Mouse (Mus musculus): Measurements from ENCODE around the gene Hoxd11. TPM values are rescaled to one million over a fixed set of nuclear protein-coding genes. Genes with fewer than 3 reads are reported as not detected.

The Hoxd11 gene
- polyA plus RNA-seq, 1 experiment from 2014 or later: 10.3 TPM

DNA sequence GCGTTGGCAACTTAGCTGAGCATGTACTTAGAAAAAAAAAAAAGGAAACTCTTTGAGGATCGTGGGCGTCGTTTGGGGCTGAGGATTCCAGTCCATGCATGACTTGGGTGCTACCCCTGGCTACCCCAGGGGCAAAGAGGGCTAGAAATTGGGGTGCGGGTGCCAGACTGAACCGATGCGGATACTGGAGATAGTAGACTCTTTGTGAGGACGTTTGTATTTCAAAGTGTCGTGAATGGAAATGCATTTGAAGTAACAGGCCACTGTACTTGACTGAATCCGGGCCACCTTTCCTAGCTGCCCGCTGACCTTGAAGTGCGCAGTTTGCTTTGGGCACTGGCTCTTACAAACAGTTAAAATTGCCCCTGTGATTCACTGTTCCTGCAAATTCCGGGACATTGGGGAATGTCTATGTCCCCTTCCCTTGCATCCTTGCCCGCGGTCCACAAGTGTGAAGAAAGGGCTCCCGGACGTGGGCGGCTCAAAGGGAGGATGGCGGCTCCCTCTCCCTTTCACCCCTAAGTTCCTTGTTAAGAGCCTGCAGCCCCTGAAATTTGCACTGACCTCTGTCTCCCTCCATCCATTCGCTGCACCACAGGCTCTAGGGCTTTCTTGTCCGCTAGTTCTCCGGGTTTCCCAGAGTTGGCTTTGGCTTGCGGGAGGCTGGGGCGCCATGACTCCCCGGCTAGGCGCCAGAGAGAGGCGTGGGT lies 7.8 kb downstream of the Hoxd11 start:
- Histone ChIP-seq H3K9ac (peak overlapping the region; percentile 34), H3K4me1 (peaks cover 24% of the 10 kb centered on the region), H3K27ac (peak overlapping the region; percentile 78), H3K4me3 (peak overlapping the region; percentile 42), H3K9me3 (no peaks in the 10 kb centered on the region), H3K36me3 (no peaks in the 10 kb centered on the region; the same call in 1 of the 2 replicates), H3K4me2 (peak overlapping the region; percentile 49), H3K27me3 (peaks cover 72% of the 10 kb centered on the region)
- ATAC-seq (ENCODE audit: insufficient number of reproducible peaks, low FRiP score, low TSS enrichment, low read depth): no peak
- 4% methylated on average over 27 of the region's 27 CpGs for WGBS

DNA sequence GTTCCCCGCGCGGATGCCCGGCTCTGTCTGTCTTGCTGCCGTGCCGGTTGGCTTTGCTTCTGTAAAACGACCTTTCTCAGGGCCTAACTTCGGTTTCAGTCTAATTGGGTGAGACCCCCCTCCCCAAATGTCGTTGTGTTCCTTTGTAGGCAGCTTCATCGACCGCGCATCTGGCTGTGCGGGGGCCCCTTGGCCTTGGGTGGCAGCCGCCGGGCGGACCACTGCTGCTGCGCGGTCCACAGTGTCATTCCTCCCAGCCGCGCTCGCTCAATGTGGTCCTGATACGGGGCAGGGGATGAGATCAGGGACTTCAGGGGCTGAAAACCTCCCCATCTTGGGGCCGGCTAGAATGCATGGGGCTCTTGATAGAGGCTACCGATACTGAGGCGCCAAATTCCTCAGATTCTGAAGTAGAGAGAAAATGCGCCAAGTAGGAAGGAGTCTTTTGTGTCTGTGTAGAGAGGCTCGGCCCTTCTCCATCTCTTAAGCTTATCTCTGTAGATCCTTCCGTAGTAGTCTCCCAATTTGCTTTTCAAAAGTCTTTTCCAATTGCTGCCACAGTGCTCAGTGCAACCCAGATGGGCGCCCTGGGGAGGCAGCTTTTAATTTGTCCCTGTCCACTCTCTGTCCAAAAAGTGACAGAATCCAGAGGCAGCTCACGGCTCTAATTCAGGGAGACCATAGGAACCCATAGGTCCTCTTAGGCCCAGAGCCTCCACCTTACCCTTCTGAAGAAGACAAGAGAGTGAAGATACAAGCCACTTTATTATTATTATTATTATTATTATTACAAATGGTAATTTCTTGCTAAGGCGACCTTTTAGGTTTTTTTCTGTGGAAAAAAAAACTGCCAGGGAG lies 8.6 kb downstream of the Hoxd11 start:
- no peaks in the 10 kb centered on the region for H3K9me3 ChIP-seq
- ATAC-seq (ENCODE audit: insufficient number of reproducible peaks, low FRiP score, low TSS enrichment, low read depth): no peak
- peak overlapping the region; percentile 49 for H3K4me2 ChIP-seq
- peaks cover 24% of the 10 kb centered on the region for H3K4me1 ChIP-seq
- H3K27ac ChIP-seq: peak overlapping the region; percentile 78
- H3K9ac ChIP-seq: peak overlapping the region; percentile 34
- H3K4me3 ChIP-seq: peak overlapping the region; percentile 42
- peaks cover 71% of the 10 kb centered on the region for H3K27me3 ChIP-seq
- WGBS: 5% methylated on average over 31 of the region's 31 CpGs
- no peaks in the 10 kb centered on the region; the same call in 1 of the 2 replicates for H3K36me3 ChIP-seq

DNA sequence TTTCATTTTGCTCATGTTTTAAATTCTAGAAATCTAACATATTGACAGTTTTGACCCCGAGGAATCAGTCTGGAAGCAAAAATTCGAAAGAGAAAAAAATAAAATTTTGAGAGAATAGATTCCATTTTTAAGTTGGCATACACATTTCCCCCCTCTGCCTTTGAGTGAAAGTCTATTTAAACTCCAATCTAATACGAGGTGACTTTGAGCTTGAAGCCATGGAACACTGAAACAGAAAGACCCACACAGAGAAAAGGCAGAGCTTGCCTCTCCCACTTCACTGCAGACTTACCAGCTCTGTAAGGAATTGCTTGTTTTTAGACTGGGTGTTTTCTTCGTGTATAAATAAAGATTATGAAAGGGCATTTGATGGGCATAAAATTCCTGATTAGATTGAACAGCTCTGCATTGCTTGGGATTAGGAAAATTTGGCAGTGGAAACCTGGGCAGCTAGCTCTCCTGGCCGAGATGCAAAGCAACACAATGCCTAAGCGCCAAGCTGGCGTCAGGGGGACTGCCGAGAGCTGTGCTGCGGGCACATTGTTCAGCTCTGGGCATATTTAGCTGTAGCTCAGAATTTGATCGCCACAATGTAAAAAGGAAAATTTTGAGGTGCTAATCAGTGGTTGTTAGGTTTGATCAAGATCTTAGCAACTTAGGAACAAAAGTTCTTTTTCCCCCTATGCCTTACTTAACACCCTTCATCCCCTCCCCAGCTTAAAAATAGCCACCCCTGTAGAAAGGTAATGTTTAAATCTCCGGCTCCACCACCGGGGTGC lies 9.6 kb downstream of the Hoxd11 start:
- H3K27me3 ChIP-seq: peaks cover 71% of the 10 kb centered on the region
- peak overlapping the region; percentile 27; the same call in 1 of the 2 replicates for H3K9ac ChIP-seq
- peak overlapping the region; percentile 49 for H3K4me2 ChIP-seq
- ATAC-seq (ENCODE audit: insufficient number of reproducible peaks, low FRiP score, low TSS enrichment, low read depth): no peak
- peak overlapping the region; percentile 26 for H3K4me3 ChIP-seq
- H3K27ac ChIP-seq: peak overlapping the region; percentile 74
- no peaks in the 10 kb centered on the region for H3K9me3 ChIP-seq
- no peaks in the 10 kb centered on the region; the same call in 1 of the 2 replicates for H3K36me3 ChIP-seq
- H3K4me1 ChIP-seq: peaks cover 28% of the 10 kb centered on the region
- WGBS: 14% methylated on average over 12 of the region's 12 CpGs

GRCm38 (mm10) chr2:74689574-74690337 lies 10.4 kb downstream of the Hoxd11 start:
- peak overlapping the region; percentile 49 for H3K4me2 ChIP-seq
- H3K4me1 ChIP-seq: peaks cover 31% of the 10 kb centered on the region
- H3K9me3 ChIP-seq: no peaks in the 10 kb centered on the region
- 8% methylated on average over 24 of the region's 24 CpGs for WGBS
- H3K36me3 ChIP-seq: no peaks in the 10 kb centered on the region; the same call in 1 of the 2 replicates
- H3K9ac ChIP-seq: peak overlapping the region; percentile 31
- peak overlapping the region; percentile 26 for H3K4me3 ChIP-seq
- peaks cover 70% of the 10 kb centered on the region for H3K27me3 ChIP-seq
- H3K27ac ChIP-seq: peak overlapping the region; percentile 74
- ATAC-seq (ENCODE audit: insufficient number of reproducible peaks, low FRiP score, low TSS enrichment, low read depth): no peak

- H3K4me2 ChIP-seq: peak overlapping the region; percentile 62
- H3K27me3 ChIP-seq: peaks cover 72% of the 10 kb centered on the region
- H3K27ac ChIP-seq: peak overlapping the region; percentile 74; the same call in 1 of the 2 replicates
- no peaks in the 10 kb centered on the region for H3K9me3 ChIP-seq
- H3K36me3 ChIP-seq: no peaks in the 10 kb centered on the region; the same call in 1 of the 2 replicates
- peak overlapping the region; percentile 44 for H3K4me3 ChIP-seq
- no peak for ATAC-seq (ENCODE audit: insufficient number of reproducible peaks, low FRiP score, low TSS enrichment, low read depth)
- H3K9ac ChIP-seq: peak overlapping the region; percentile 31; the same call in 1 of the 2 replicates
- 18% methylated on average over 8 of the region's 8 CpGs for WGBS
- H3K4me1 ChIP-seq: peaks cover 31% of the 10 kb centered on the region
Observed at GRCm38 (mm10) chr2:74690338-74690716, 11.0 kb downstream of the Hoxd11 start.

DNA sequence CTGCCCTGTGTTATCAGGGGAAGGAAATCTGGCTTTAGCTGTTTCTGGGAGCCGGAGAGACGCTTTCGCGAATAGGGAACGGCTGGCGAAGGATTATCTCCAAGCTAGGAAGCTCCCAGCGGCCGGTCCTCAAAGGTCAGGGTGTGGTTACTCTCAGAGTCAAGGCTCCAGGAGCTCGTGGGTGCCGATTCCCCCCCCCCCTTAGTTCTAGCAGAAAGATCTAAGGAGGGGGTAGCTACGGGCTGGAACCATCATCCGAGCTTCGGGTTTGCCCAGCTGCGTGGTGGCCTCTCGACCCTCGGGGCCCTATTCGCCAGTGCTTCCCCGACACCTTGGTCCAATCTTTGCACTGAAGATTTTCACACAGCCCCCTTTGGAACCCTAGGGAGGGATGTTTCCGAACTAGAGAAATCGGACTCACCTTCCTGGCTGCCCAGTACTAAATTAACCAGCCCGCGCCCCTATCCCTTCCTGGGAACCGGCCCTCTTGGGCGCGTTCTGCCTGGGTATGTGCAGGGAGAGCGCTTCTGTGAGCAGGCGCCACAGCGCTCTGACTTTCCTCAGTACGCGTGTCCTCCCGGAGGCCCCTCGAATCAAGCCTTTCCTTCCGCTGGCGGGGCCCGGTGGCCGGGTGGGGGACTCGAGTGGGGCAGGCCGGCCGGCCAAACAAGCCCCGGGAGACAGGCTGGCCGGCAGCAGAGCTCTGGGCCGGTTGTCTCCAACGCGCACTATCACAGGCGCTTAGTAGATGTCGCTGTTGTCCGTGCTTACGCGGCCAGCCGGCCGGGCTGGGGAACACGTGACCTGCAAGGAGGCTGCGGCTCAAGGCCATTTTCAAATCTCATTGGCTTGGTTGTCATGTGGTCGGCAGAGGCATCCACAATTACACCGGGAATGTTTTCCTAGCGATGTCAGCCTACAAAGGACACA lies 11.9 kb downstream of the Hoxd11 start, which contains the start of gene Hoxd10:
Hoxd10 (plus strand) TSS at position 903 of the 930 bp plus-strand sequence.
- peaks cover 79% of the 10 kb centered on the region for H3K27me3 ChIP-seq
- H3K36me3 ChIP-seq: no peaks in the 10 kb centered on the region; the same call in 1 of the 2 replicates
- H3K9me3 ChIP-seq: no peaks in the 10 kb centered on the region
- 4% methylated on average over 56 of the region's 56 CpGs for WGBS
- H3K4me3 ChIP-seq: peak within 1 kb of the TSS; percentile 44
- H3K27ac ChIP-seq: peak within 1 kb of the TSS; percentile 86
- H3K4me2 ChIP-seq: peak within 1 kb of the TSS; percentile 62
- peaks cover 31% of the 10 kb centered on the region for H3K4me1 ChIP-seq
- peak; percentile 81; the same call in 1 of the 2 replicates for ATAC-seq (ENCODE audit: insufficient number of reproducible peaks, low FRiP score, low TSS enrichment, low read depth)
- peak within 1 kb of the TSS; percentile 54 for H3K9ac ChIP-seq

GRCm38 (mm10) chr2:74691995-74692807 lies 12.8 kb downstream of the Hoxd11 start:
- WGBS: 7% methylated on average over 35 of the region's 35 CpGs
- Histone ChIP-seq H3K4me2 (peak overlapping the region; percentile 62), H3K9ac (peak overlapping the region; percentile 52), H3K27me3 (peaks cover 80% of the 10 kb centered on the region), H3K9me3 (no peaks in the 10 kb centered on the region), H3K4me3 (peak overlapping the region; percentile 44), H3K4me1 (peaks cover 40% of the 10 kb centered on the region), H3K36me3 (no peaks in the 10 kb centered on the region; the same call in 1 of the 2 replicates), H3K27ac (peak overlapping the region; percentile 86)
- no peak for ATAC-seq (ENCODE audit: insufficient number of reproducible peaks, low FRiP score, low TSS enrichment, low read depth)

DNA sequence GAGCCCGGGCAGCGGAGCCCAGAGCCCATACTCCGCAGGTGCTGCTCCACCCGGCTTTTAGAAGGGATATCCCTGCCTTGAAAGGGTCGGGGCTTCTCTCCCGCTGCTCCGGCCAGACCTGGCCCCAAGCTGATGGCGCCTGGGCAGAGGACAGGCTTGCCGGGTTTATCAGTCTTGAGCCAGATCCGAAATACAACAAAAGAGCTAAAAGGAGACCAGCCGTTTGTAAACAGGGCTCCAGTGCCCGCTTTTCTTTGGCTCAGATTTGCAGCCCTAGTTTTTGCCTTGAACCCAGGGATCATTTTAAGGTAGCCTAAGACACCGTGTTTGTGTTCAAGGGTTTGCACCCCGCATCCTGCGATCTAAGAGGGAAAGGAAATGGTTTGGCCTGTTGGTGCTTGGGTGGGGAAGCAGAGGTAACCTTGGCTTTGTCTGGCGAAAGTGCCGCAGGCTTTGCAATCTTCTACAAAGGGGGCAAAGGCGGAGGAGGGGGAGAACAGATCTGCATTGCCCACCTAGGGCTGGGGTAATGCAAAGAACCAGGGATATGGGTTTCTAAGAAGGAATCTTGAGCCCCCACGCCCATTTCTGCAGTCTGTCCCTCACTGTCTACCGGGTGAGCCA lies 13.6 kb downstream of the Hoxd11 start:
- 15% methylated on average over 20 of the region's 20 CpGs for WGBS
- Histone ChIP-seq H3K4me1 (peaks cover 41% of the 10 kb centered on the region), H3K4me2 (peak overlapping the region; percentile 62), H3K4me3 (peak overlapping the region; percentile 44), H3K36me3 (no peaks in the 10 kb centered on the region; the same call in 1 of the 2 replicates), H3K27ac (peak overlapping the region; percentile 86), H3K9ac (peak overlapping the region; percentile 52), H3K27me3 (peaks cover 77% of the 10 kb centered on the region), H3K9me3 (no peaks in the 10 kb centered on the region)
- ATAC-seq (ENCODE audit: insufficient number of reproducible peaks, low FRiP score, low TSS enrichment, low read depth): no peak

DNA sequence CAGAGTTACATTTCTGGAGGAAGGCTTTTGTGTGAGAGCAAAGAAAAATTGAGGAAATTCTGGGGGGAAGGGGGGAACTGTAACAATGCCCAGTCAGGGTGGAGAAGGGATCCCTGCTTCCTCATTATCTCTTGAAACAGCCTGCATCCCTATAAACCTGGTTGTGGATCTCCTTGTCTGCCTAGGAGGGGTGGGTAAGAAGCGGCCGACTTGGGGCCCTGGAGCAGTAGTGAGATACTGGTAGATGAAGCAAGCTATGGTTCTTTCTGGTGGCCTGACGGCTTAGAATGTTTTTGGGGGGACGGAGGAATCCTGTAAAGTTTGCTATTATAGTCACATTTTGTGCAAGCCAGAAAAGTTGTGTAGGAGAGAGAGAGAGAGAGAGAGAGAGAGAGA lies 14.1 kb downstream of the Hoxd11 start:
- Histone ChIP-seq H3K4me1 (peaks cover 46% of the 10 kb centered on the region), H3K27me3 (peaks cover 79% of the 10 kb centered on the region), H3K36me3 (no peaks in the 10 kb centered on the region; the same call in 1 of the 2 replicates), H3K9me3 (no peaks in the 10 kb centered on the region), H3K4me2 (peak overlapping the region; percentile 62), H3K4me3 (peak overlapping the region; percentile 44), H3K27ac (peak overlapping the region; percentile 86), H3K9ac (peak overlapping the region; percentile 52; the same call in 1 of the 2 replicates)
- WGBS: 33% methylated on average over 4 of the region's 4 CpGs
- no peak for ATAC-seq (ENCODE audit: insufficient number of reproducible peaks, low FRiP score, low TSS enrichment, low read depth)

Measured in limb, embryonic 15.5 days (tissue).